Mouse (Mus musculus): ENCODE results near the gene Slc9a2. TPM values are rescaled to one million over a fixed set of nuclear protein-coding genes. Genes with fewer than 3 reads are reported as not detected.

Slc9a2 gene
- polyA plus RNA-seq, 1 experiment from 2014 or later, result 1.0 TPM

DNA sequence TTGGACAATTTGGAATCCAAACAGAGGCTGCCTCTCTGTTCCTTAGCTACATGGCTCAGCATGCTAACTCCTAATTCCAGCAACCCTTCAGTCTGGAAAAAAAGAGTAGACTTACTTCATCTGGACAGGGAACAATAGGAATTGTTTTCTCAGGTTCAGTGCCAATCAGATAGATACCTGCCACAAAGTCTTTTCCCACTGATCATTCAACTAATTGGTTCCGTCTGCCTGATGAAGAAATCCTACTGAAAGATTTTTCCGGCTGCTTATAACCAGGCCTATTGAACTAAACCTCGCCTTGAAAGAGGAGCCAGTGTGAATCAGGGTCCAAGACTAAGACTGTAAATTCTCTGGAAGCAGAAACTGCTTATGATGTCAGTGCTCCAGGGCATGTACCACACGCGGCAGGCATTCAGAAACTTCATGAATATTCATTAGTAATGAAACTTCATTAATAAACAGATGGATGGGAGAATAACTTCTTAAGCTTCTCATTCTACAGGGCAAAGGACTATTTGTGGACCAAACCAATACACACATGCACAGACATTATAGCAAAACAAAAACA lies 109.4 kb downstream of the Slc9a2 start:
- WGBS, result 14% methylated on average over 5 of the region's 5 CpGs
- H3K9ac ChIP-seq, result no peak overlapping the region
- H3K4me2 ChIP-seq (replicated peaks), result peak overlapping the region; percentile 60
- no peaks in the 10 kb centered on the region; the same call in 1 of the 2 replicates for H3K36me3 ChIP-seq
- no peaks in the 10 kb centered on the region for H3K9me3 ChIP-seq (replicated peaks)
- 0 out of 2 replicates have a peak, but pooled peaks cover 3% of the 10 kb centered on the region for H3K4me1 ChIP-seq
- peak overlapping the region; percentile 80; the same call in 1 of the 2 replicates for H3K27ac ChIP-seq (replicated peaks)
- ATAC-seq (ENCODE audit: insufficient number of reproducible peaks, low FRiP score, low TSS enrichment, low read depth), result peak; percentile 22
- H3K4me3 ChIP-seq (replicated peaks), result peak overlapping the region; percentile 66
- no peaks in the 10 kb centered on the region for H3K27me3 ChIP-seq

GRCm38 (mm10) chr1:40790324-40791141 lies 110.2 kb downstream of the Slc9a2 start, which contains the start of gene Mfsd9:
Gene Mfsd9, minus strand, starts transcription at chr1:40790687.
- WGBS, result 3% methylated on average over 38 of the region's 38 CpGs
- ATAC-seq (ENCODE audit: insufficient number of reproducible peaks, low FRiP score, low TSS enrichment, low read depth), result peak; percentile 91
- Histone ChIP-seq H3K4me3 (replicated peaks) (peak within 1 kb of the TSS; percentile 66), H3K36me3 (no peaks in the 10 kb centered on the region), H3K27me3 (no peaks in the 10 kb centered on the region), H3K27ac (replicated peaks) (peak within 1 kb of the TSS; percentile 80), H3K4me2 (replicated peaks) (peak within 1 kb of the TSS; percentile 60), H3K9me3 (replicated peaks) (no peaks in the 10 kb centered on the region), H3K4me1 (0 out of 2 replicates have a peak, but pooled peaks cover 3% of the 10 kb centered on the region), H3K9ac (peak within 1 kb of the TSS; percentile 34; the same call in 1 of the 2 replicates)

DNA sequence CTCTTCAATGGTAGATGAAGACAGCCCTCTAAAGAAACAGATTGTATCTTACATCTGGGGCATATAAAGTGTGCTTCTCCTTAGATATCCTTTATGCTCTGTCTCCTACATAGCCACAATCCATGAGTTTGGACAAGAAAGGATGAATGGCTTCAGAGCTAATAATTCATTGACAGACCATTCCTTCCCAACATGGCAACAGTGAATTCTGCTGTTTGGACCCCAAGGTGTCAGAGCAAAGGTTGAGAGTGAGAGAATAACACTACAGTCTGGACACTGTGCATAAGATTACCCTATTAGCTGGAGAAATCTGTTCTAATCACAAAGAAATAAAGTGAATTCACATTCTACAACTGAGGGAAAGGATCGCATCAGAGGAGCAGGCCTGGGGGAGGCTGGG lies 115.1 kb downstream of the Slc9a2 start:
- Histone ChIP-seq H3K27ac (replicated peaks) (no peak overlapping the region), H3K4me1 (no peaks in the 10 kb centered on the region), H3K36me3 (no peaks in the 10 kb centered on the region), H3K9me3 (replicated peaks) (no peaks in the 10 kb centered on the region), H3K4me3 (replicated peaks) (no peak overlapping the region), H3K27me3 (no peaks in the 10 kb centered on the region), H3K4me2 (replicated peaks) (no peak overlapping the region), H3K9ac (no peak overlapping the region)
- 96% methylated on average over 1 of the region's 1 CpGs for WGBS
- ATAC-seq (ENCODE audit: insufficient number of reproducible peaks, low FRiP score, low TSS enrichment, low read depth), result no peak

- no peak for ATAC-seq (ENCODE audit: insufficient number of reproducible peaks, low FRiP score, low TSS enrichment, low read depth)
- H3K9ac ChIP-seq, result no peak overlapping the region
- no peaks in the 10 kb centered on the region for H3K9me3 ChIP-seq (replicated peaks)
- no peaks in the 10 kb centered on the region for H3K36me3 ChIP-seq
- no peak overlapping the region for H3K4me2 ChIP-seq (replicated peaks)
- 16% methylated on average over 5 of the region's 5 CpGs for WGBS
- H3K27me3 ChIP-seq, result no peaks in the 10 kb centered on the region
- H3K27ac ChIP-seq (replicated peaks), result no peak overlapping the region
- no peaks in the 10 kb centered on the region for H3K4me1 ChIP-seq
- H3K4me3 ChIP-seq (replicated peaks), result no peak overlapping the region
Observed at GRCm38 (mm10) chr1:40797348-40797747, 117.0 kb downstream of the Slc9a2 start.

GRCm38 (mm10) chr1:40799121-40799520 lies 118.7 kb downstream of the Slc9a2 start:
- 88% methylated on average over 8 of the region's 8 CpGs for WGBS
- H3K27ac ChIP-seq (replicated peaks), result no peak overlapping the region
- no peak overlapping the region for H3K9ac ChIP-seq
- no peak overlapping the region for H3K4me3 ChIP-seq (replicated peaks)
- H3K36me3 ChIP-seq, result no peaks in the 10 kb centered on the region
- H3K27me3 ChIP-seq, result no peaks in the 10 kb centered on the region
- H3K4me2 ChIP-seq (replicated peaks), result no peak overlapping the region
- ATAC-seq (ENCODE audit: insufficient number of reproducible peaks, low FRiP score, low TSS enrichment, low read depth), result no peak
- H3K4me1 ChIP-seq, result no peaks in the 10 kb centered on the region
- H3K9me3 ChIP-seq (replicated peaks), result no peaks in the 10 kb centered on the region

DNA sequence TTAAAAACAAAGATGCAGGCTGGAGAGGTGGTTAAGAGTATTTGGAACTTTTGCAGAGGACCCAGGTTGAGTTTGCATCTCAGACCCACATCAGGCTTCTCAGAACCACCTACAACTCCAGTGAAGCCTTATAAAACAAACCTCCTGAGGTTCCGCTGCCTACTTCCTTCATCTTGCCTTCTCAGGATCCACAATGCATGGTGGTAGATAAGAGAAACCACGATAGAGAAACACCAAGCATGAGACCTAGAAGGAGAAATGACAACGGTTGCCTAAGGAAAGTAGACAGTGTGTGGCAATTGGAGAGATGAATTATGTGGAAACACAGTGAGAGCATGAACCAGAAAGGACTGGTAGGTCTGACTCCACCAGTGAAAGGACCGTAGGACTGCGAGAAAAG lies 120.5 kb downstream of the Slc9a2 start:
- Histone ChIP-seq H3K27me3 (no peaks in the 10 kb centered on the region), H3K4me2 (replicated peaks) (no peak overlapping the region), H3K4me1 (no peaks in the 10 kb centered on the region), H3K9me3 (replicated peaks) (no peaks in the 10 kb centered on the region), H3K27ac (replicated peaks) (no peak overlapping the region), H3K36me3 (no peaks in the 10 kb centered on the region), H3K4me3 (replicated peaks) (no peak overlapping the region), H3K9ac (no peak overlapping the region)
- ATAC-seq (ENCODE audit: insufficient number of reproducible peaks, low FRiP score, low TSS enrichment, low read depth), result no peak
- 86% methylated on average over 5 of the region's 5 CpGs for WGBS

DNA sequence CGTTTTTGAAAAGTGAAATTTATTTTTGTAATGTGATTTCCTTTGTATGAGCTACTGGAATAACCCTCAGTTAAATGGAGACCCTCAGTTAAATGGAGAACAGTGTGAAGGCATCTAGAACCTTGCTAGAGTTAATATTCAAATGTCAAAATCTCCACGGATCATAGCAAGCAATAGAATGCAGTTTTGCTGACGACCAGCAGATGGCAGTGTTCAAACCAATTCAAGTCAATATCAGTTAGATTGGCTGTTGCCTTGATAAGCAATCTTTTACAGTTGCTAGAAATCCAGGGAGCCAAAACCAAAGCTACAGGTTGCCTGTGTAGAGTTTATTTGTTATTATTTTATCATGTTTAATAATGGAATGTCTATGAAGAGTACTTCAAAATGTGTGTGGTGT lies 122.4 kb downstream of the Slc9a2 start:
- Histone ChIP-seq H3K27ac (replicated peaks) (no peak overlapping the region), H3K36me3 (no peaks in the 10 kb centered on the region), H3K4me3 (replicated peaks) (no peak overlapping the region), H3K27me3 (no peaks in the 10 kb centered on the region), H3K4me1 (no peaks in the 10 kb centered on the region), H3K9me3 (replicated peaks) (no peaks in the 10 kb centered on the region), H3K4me2 (replicated peaks) (no peak overlapping the region), H3K9ac (no peak overlapping the region)
- no peak for ATAC-seq (ENCODE audit: insufficient number of reproducible peaks, low FRiP score, low TSS enrichment, low read depth)
- WGBS, result 26% methylated on average over 3 of the region's 3 CpGs

- Histone ChIP-seq H3K9ac (no peak overlapping the region), H3K36me3 (no peaks in the 10 kb centered on the region), H3K4me2 (replicated peaks) (no peak overlapping the region), H3K4me3 (replicated peaks) (no peak overlapping the region), H3K27ac (replicated peaks) (no peak overlapping the region), H3K27me3 (no peaks in the 10 kb centered on the region), H3K4me1 (no peaks in the 10 kb centered on the region), H3K9me3 (replicated peaks) (no peaks in the 10 kb centered on the region)
- 83% methylated on average over 12 of the region's 12 CpGs for WGBS
- no peak for ATAC-seq (ENCODE audit: insufficient number of reproducible peaks, low FRiP score, low TSS enrichment, low read depth)
Observed at GRCm38 (mm10) chr1:40804118-40804517, 123.7 kb downstream of the Slc9a2 start.

- no peak for ATAC-seq (ENCODE audit: insufficient number of reproducible peaks, low FRiP score, low TSS enrichment, low read depth)
- Histone ChIP-seq H3K9ac (no peak within 1 kb of the TSS), H3K27ac (replicated peaks) (no peak within 1 kb of the TSS), H3K4me1 (no peaks in the 10 kb centered on the region), H3K4me2 (replicated peaks) (no peak within 1 kb of the TSS), H3K9me3 (replicated peaks) (no peaks in the 10 kb centered on the region), H3K4me3 (replicated peaks) (no peak within 1 kb of the TSS), H3K36me3 (no peaks in the 10 kb centered on the region), H3K27me3 (no peaks in the 10 kb centered on the region)
- 56% methylated on average over 9 of the region's 9 CpGs for WGBS
Observed at GRCm38 (mm10) chr1:40805351-40805750, 125.0 kb downstream of the Slc9a2 start, which contains the start of gene Tmem182. Gene Tmem182, plus strand, starts transcription at chr1:40805601.

DNA sequence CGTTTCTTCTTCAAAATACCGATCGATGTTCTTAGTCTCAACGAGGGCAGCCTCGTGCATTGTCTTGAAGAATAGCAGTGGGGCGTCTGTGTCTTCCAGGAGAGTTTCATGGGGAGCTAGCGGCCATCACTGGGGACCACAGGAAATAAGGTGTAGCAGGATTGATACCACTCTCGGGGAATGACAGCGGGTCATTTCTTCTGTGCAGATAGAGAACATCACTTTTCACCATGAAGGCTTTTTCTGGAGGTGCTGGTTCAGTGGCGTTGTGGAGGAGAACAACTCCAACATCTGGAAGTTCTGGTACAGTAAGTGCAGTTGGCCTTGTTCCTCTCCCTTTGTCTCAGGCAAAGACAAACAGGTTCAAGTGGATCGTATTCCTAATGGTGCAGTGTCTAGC lies 125.5 kb downstream of the Slc9a2 start:
- WGBS, result 89% methylated on average over 11 of the region's 11 CpGs

GRCm38 (mm10) chr1:40808643-40809042 lies 128.3 kb downstream of the Slc9a2 start:
- ATAC-seq (ENCODE audit: insufficient number of reproducible peaks, low FRiP score, low TSS enrichment, low read depth), result no peak
- H3K36me3 ChIP-seq, result no peaks in the 10 kb centered on the region
- WGBS, result 81% methylated on average over 3 of the region's 3 CpGs
- no peak overlapping the region for H3K4me2 ChIP-seq (replicated peaks)
- H3K9ac ChIP-seq, result no peak overlapping the region
- H3K4me3 ChIP-seq (replicated peaks), result no peak overlapping the region
- no peak overlapping the region for H3K27ac ChIP-seq (replicated peaks)
- no peaks in the 10 kb centered on the region for H3K4me1 ChIP-seq
- no peaks in the 10 kb centered on the region for H3K9me3 ChIP-seq (replicated peaks)
- H3K27me3 ChIP-seq, result 0 out of 2 replicates have a peak, but pooled peaks cover 3% of the 10 kb centered on the region

More for the DNA sequence above, 125.5 kb downstream of the Slc9a2 start:
- ATAC-seq (ENCODE audit: insufficient number of reproducible peaks, low FRiP score, low TSS enrichment, low read depth), result no peak
- Histone ChIP-seq H3K9ac (no peak overlapping the region), H3K4me3 (replicated peaks) (no peak overlapping the region), H3K9me3 (replicated peaks) (no peaks in the 10 kb centered on the region), H3K27ac (replicated peaks) (no peak overlapping the region), H3K4me1 (no peaks in the 10 kb centered on the region), H3K36me3 (no peaks in the 10 kb centered on the region), H3K4me2 (replicated peaks) (no peak overlapping the region), H3K27me3 (no peaks in the 10 kb centered on the region)
